Mouse (Mus musculus) kidney, adult 2 months (tissue): ENCODE measurements around the gene Mast4. TPM values are rescaled to one million over a fixed set of nuclear protein-coding genes. Genes with fewer than 3 reads are reported as not detected.
A peak's percentile ranks its signal among the peaks of the same experiment; 100 is the strongest.

Experiments used
- DNase-seq: peaks from one replicate; pipeline ENCODE4 v3.0.0; 2021
- H3K27ac ChIP-seq: fragments of 200-500 bp; 2 replicates; pipeline ENCODE4 v1.5.1; 2012; ENCODE audit warnings: low read depth, low read length, control low read depth, inconsistent platforms; ENCODE audit not compliant: insufficient read depth
- H3K27me3 ChIP-seq: fragments of 200-500 bp; replicated peaks from 2 replicates; pipeline ENCODE4 v1.6.1; 2012; ENCODE audit warnings: mild to moderate bottlenecking, moderate library complexity, low read length, inconsistent platforms; ENCODE audit not compliant: control insufficient read depth, insufficient read depth
- H3K36me3 ChIP-seq: fragments of 200-500 bp; 2 replicates; pipeline ENCODE4 v1.6.1; 2012; ENCODE audit warnings: mild to moderate bottlenecking, moderate library complexity, low read length, inconsistent platforms; ENCODE audit not compliant: control insufficient read depth, insufficient read depth
- H3K4me1 ChIP-seq: fragments of 200-500 bp; 2 replicates; pipeline ENCODE4 v1.6.1; 2011; ENCODE audit warnings: low read length; ENCODE audit not compliant: control insufficient read depth, insufficient read depth
- H3K4me3 ChIP-seq: fragments of 200-500 bp; 2 replicates; pipeline ENCODE4 v1.5.1; 2011; ENCODE audit warnings: mild to moderate bottlenecking, low read depth, low read length, control low read depth; ENCODE audit not compliant: insufficient read depth
- CTCF ChIP-seq: fragments of 200-500 bp; conservative IDR thresholded peaks from 2 replicates; pipeline ENCODE4 v1.5.1; 2011; ENCODE audit warnings: low read depth, mild to moderate bottlenecking, control low read depth, low read length, moderate library complexity, mixed read lengths; ENCODE audit not compliant: insufficient read depth, insufficient read length
- POLR2A ChIP-seq: fragments of 200-500 bp; IDR thresholded peaks from one replicate; pipeline ENCODE4 v1.6.1; 2011; ENCODE audit warnings: low read depth, low read length, control low read depth
- WGBS: fragments of 180-500 bp; shearing (Covaris S2); methylation state at CpG from one replicate; pipeline ENCODE4 v1.1.7; 2018; 5-methylcytosine and 5-hydroxymethylcytosine counted together
- polyA plus RNA-seq: library from polyadenylated mRNA; depleted of rRNA; stranded (reverse); fragments of >200 nt; gene quantifications from 2 replicates; pipeline ENCODE4 v1.2.3, GENCODE M21; 2012

Gene Mast4
- polyA plus RNA-seq, 1 experiment, result 6.5 TPM

- Histone ChIP-seq H3K27me3 (no peaks in the 10 kb centered on the region), H3K4me1 (0 out of 2 replicates have a peak, but pooled peaks cover 5% of the 10 kb centered on the region), H3K36me3 (no peaks in the 10 kb centered on the region), H3K4me3 (no peak overlapping the region), H3K27ac (no peak overlapping the region)
- WGBS, result 30% methylated on average over 5 of the region's 5 CpGs
- DNase-seq, result peak; percentile 80
- TF ChIP-seq CTCF (no peak), POLR2A (no peak)
Measured at GRCm38 (mm10) chr13:103037466-103037865, 296.8 kb downstream of the Mast4 start.

GRCm38 (mm10) chr13:103029377-103029776, 304.9 kb downstream of the Mast4 start:
- no peak for DNase-seq
- H3K4me1 ChIP-seq, result peaks cover 3% of the 10 kb centered on the region; the same call in 1 of the 2 replicates
- TF ChIP-seq CTCF, result no peak
- TF ChIP-seq POLR2A, result no peak
- no peaks in the 10 kb centered on the region for H3K27me3 ChIP-seq
- no peaks in the 10 kb centered on the region for H3K36me3 ChIP-seq
- no peak overlapping the region for H3K4me3 ChIP-seq
- 85% methylated on average over 5 of the region's 5 CpGs for WGBS
- no peak overlapping the region for H3K27ac ChIP-seq

GRCm38 (mm10) chr13:103027456-103028078, 306.7 kb downstream of the Mast4 start:
- TF ChIP-seq CTCF, result no peak
- TF ChIP-seq POLR2A, result no peak
- 78% methylated on average over 17 of the region's 17 CpGs for WGBS
- Histone ChIP-seq H3K27me3 (no peaks in the 10 kb centered on the region), H3K27ac (no peak overlapping the region), H3K4me1 (peaks cover 3% of the 10 kb centered on the region; the same call in 1 of the 2 replicates), H3K36me3 (no peaks in the 10 kb centered on the region), H3K4me3 (no peak overlapping the region)
- DNase-seq, result no peak

- TF ChIP-seq POLR2A, result no peak
- no peak for TF ChIP-seq CTCF
- Histone ChIP-seq H3K4me1 (peaks cover 3% of the 10 kb centered on the region; the same call in 1 of the 2 replicates), H3K27ac (no peak overlapping the region), H3K36me3 (no peaks in the 10 kb centered on the region), H3K4me3 (no peak overlapping the region), H3K27me3 (no peaks in the 10 kb centered on the region)
- no peak for DNase-seq
- WGBS, result 77% methylated on average over 3 of the region's 3 CpGs
Measured at GRCm38 (mm10) chr13:103025461-103025860, 308.8 kb downstream of the Mast4 start.

GRCm38 (mm10) chr13:103018481-103018880, 315.8 kb downstream of the Mast4 start:
- Histone ChIP-seq H3K4me3 (no peak overlapping the region), H3K27me3 (no peaks in the 10 kb centered on the region), H3K27ac (no peak overlapping the region), H3K36me3 (no peaks in the 10 kb centered on the region), H3K4me1 (no peaks in the 10 kb centered on the region)
- DNase-seq, result no peak
- WGBS, result 70% methylated on average over 6 of the region's 6 CpGs
- no peak for TF ChIP-seq POLR2A
- TF ChIP-seq CTCF, result no peak

GRCm38 (mm10) chr13:103017661-103018060, 316.6 kb downstream of the Mast4 start:
- peak; percentile 57 for DNase-seq
- Histone ChIP-seq H3K4me3 (no peak overlapping the region), H3K27ac (peak overlapping the region; percentile 28; the same call in 1 of the 2 replicates), H3K4me1 (no peaks in the 10 kb centered on the region), H3K36me3 (no peaks in the 10 kb centered on the region), H3K27me3 (no peaks in the 10 kb centered on the region)
- no peak for TF ChIP-seq CTCF
- no peak for TF ChIP-seq POLR2A
- 50% methylated on average over 3 of the region's 3 CpGs for WGBS

- no peak for DNase-seq
- TF ChIP-seq CTCF (no peak), POLR2A (no peak)
- no peak overlapping the region for H3K4me3 ChIP-seq
Measured at GRCm38 (mm10) chr13:103015131-103015750, 319.1 kb downstream of the Mast4 start.

More at GRCm38 (mm10) chr13:103015131-103015750, 319.1 kb downstream of the Mast4 start:
- Histone ChIP-seq H3K27ac (no peak overlapping the region; the same call in 1 of the 2 replicates), H3K27me3 (no peaks in the 10 kb centered on the region), H3K36me3 (no peaks in the 10 kb centered on the region), H3K4me1 (no peaks in the 10 kb centered on the region)
- 85% methylated on average over 3 of the region's 3 CpGs for WGBS
